Mouse (Mus musculus): ENCODE measurements at regions not wholly inside any gene's neighbourhood (a gene's known extent, or its start where the extent isn't known, plus 50 kb on each side); places are given as distances from the start of the nearest gene placed in this dataset.
A peak's percentile ranks its signal among the peaks of the same experiment; 100 is the strongest.
"Not testable (repeated sequence)": the region's sequence is repeated elsewhere in the genome, so short reads cannot be mapped to it uniquely, and the experiment has no call there.

GRCm38 (mm10) chr11:15027213-15027612 lies 428.1 kb downstream of the Pom121l12 start:
- H3K9me3 ChIP-seq (ENCODE audit: control insufficient read depth, low read length) = no peaks in the 10 kb centered on the region
- H3K4me2 ChIP-seq (ENCODE audit: low read length) = no peak overlapping the region
- no peaks in the 10 kb centered on the region for H3K36me3 ChIP-seq (ENCODE audit: control insufficient read depth, insufficient read depth)
- H3K4me1 ChIP-seq (replicated peaks; ENCODE audit: control insufficient read depth, insufficient read depth, low read length) = no peaks in the 10 kb centered on the region
- no peak overlapping the region for H3K4me3 ChIP-seq (replicated peaks; ENCODE audit: low read length)
- ATAC-seq = peak; percentile 74
- H3K27me3 ChIP-seq (replicated peaks; ENCODE audit: control insufficient read depth, insufficient read depth, low read length) = no peaks in the 10 kb centered on the region
- WGBS = 79% methylated on average over 2 of the region's 2 CpGs
- H3K27ac ChIP-seq (ENCODE audit: low read length) = no peak overlapping the region
- no peak overlapping the region for H3K9ac ChIP-seq (replicated peaks; ENCODE audit: low read depth, low read length)

DNA sequence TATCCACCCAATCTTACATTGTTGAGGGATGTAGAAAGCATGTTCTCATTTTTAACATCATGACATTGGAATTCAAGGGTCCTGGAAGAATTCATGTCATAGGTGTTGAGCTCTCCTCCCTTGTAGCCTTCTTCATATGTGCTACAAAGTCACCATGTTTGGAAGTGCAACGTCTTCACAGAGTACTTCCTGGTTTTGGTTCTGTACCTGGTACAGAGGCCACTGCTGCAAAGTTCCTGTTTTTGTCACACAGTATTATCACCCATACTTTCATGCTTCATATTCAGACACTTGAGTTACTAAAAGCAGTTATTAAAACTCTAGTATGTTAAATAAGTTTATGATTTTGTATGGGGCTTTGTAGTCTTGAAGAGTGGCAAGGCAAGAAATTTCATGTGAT lies 443.1 kb downstream of the Pom121l12 start:
- H3K9ac ChIP-seq (replicated peaks; ENCODE audit: low read depth, low read length) = no peak overlapping the region
- no peaks in the 10 kb centered on the region for H3K4me1 ChIP-seq (replicated peaks; ENCODE audit: control insufficient read depth, insufficient read depth, low read length)
- H3K36me3 ChIP-seq (ENCODE audit: control insufficient read depth, insufficient read depth) = no peaks in the 10 kb centered on the region
- no peaks in the 10 kb centered on the region for H3K9me3 ChIP-seq (ENCODE audit: control insufficient read depth, low read length)
- no peak overlapping the region for H3K27ac ChIP-seq (ENCODE audit: low read length)
- no peak overlapping the region for H3K4me3 ChIP-seq (replicated peaks; ENCODE audit: low read length)
- no peaks in the 10 kb centered on the region for H3K27me3 ChIP-seq (replicated peaks; ENCODE audit: control insufficient read depth, insufficient read depth, low read length)
- no peak overlapping the region for H3K4me2 ChIP-seq (ENCODE audit: low read length)
- no peak for ATAC-seq
- 86% methylated on average over 1 of the region's 1 CpGs for WGBS

DNA sequence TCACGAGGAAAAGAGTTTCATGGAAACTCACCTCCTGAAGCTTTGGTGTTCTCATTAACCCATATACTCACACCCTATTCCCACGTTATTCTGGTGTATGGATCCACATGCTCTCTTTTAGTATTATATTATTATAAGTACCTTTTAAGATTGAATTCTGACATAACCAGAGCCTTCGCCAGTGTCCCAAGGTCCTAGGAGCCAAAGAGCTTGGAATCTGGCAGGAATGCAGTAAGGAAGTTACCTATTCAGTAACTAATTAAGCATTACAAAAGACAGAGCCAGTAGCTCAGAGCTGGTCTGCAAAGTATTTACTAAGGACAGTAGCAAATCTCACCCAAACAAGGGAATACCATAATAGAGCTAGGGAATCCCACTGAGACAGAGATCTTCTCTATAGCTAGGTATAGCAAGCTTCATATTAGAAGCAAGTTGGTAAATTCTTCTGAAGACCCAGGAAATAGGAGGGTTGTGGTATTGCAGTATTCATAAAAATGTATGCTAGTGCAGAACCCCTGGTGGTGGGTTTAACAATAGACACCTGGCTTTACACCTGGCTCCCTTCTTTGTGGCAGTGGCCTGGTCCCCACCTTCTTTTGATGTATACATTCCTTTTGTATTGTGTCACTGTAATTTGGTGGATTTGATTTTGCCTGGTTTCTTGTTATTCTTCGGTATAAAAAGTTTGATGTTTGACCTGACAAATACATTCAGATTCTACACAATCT lies 490.0 kb downstream of the Pom121l12 start:
- H3K9me3 ChIP-seq (ENCODE audit: control insufficient read depth, low read length); H3K27me3 ChIP-seq (replicated peaks; ENCODE audit: control insufficient read depth, insufficient read depth, low read length); H3K27ac ChIP-seq (ENCODE audit: low read length); H3K4me2 ChIP-seq (ENCODE audit: low read length); ATAC-seq; H3K4me1 ChIP-seq (replicated peaks; ENCODE audit: control insufficient read depth, insufficient read depth, low read length); H3K4me3 ChIP-seq (replicated peaks; ENCODE audit: low read length); H3K36me3 ChIP-seq (ENCODE audit: control insufficient read depth, insufficient read depth); H3K9ac ChIP-seq (replicated peaks; ENCODE audit: low read depth, low read length): not testable (repeated sequence)
- WGBS = 78% methylated on average over 4 of the region's 4 CpGs

DNA sequence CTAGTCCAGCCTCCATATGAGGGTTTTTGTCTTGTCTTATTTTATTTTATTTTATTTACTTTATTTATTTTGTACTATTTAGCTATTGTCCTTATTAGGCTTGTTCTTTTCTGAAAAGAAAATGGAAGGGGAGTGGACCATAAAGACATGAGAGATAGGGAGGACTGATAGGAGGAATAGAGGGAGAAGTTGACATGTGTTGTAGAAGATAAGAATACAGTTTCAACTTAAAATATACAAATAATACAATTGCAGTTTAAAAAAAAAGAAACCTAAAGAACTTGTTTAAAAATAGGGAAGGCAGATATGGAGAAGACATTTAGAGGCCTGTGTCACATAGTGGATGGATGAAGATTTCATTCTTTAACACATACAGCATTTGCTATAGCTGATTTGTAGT lies 497.8 kb downstream of the Pom121l12 start:
- H3K36me3 ChIP-seq (ENCODE audit: control insufficient read depth, insufficient read depth) = no peaks in the 10 kb centered on the region
- no peak overlapping the region for H3K4me2 ChIP-seq (ENCODE audit: low read length)
- no peaks in the 10 kb centered on the region for H3K4me1 ChIP-seq (replicated peaks; ENCODE audit: control insufficient read depth, insufficient read depth, low read length)
- H3K27me3 ChIP-seq (replicated peaks; ENCODE audit: control insufficient read depth, insufficient read depth, low read length) = no peaks in the 10 kb centered on the region
- H3K27ac ChIP-seq (ENCODE audit: low read length) = no peak overlapping the region
- no peak overlapping the region for H3K9ac ChIP-seq (replicated peaks; ENCODE audit: low read depth, low read length)
- no peak overlapping the region for H3K4me3 ChIP-seq (replicated peaks; ENCODE audit: low read length)
- no peaks in the 10 kb centered on the region for H3K9me3 ChIP-seq (ENCODE audit: control insufficient read depth, low read length)
- ATAC-seq = no peak

- no peaks in the 10 kb centered on the region for H3K9me3 ChIP-seq (ENCODE audit: control insufficient read depth, low read length)
- no peaks in the 10 kb centered on the region for H3K27me3 ChIP-seq (replicated peaks; ENCODE audit: control insufficient read depth, insufficient read depth, low read length)
- ATAC-seq = no peak
- H3K36me3 ChIP-seq (ENCODE audit: control insufficient read depth, insufficient read depth) = no peaks in the 10 kb centered on the region
- no peak overlapping the region for H3K4me2 ChIP-seq (ENCODE audit: low read length)
- no peaks in the 10 kb centered on the region for H3K4me1 ChIP-seq (replicated peaks; ENCODE audit: control insufficient read depth, insufficient read depth, low read length)
- no peak overlapping the region for H3K9ac ChIP-seq (replicated peaks; ENCODE audit: low read depth, low read length)
- no peak overlapping the region for H3K4me3 ChIP-seq (replicated peaks; ENCODE audit: low read length)
- no peak overlapping the region for H3K27ac ChIP-seq (ENCODE audit: low read length)
- 66% methylated on average over 1 of the region's 1 CpGs for WGBS
Measured at GRCm38 (mm10) chr11:15108046-15108445, 509.0 kb downstream of the Pom121l12 start.

DNA sequence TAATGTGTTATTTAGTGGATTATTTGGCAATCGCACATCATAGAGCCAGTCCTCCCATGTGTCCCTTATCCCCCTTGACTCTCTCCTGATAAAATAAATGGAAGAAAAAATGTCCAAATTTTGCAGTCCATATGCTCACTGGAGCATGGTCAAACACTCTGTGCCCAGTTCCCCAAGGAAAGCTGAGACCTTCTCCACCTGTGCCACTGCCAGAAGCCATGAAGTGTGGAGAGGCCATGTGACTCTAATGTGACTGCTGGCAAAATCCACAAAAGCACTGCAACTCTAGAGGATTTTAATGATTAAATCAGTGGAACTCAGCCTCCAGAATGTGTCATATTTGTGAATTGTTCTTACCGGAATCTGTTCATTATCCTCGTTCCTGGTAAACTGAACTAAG lies 514.5 kb downstream of the Pom121l12 start:
- Histone ChIP-seq H3K4me1 (replicated peaks; ENCODE audit: control insufficient read depth, insufficient read depth, low read length) (no peaks in the 10 kb centered on the region), H3K4me3 (replicated peaks; ENCODE audit: low read length) (no peak overlapping the region), H3K4me2 (ENCODE audit: low read length) (no peak overlapping the region), H3K9me3 (ENCODE audit: control insufficient read depth, low read length) (no peaks in the 10 kb centered on the region), H3K36me3 (ENCODE audit: control insufficient read depth, insufficient read depth) (no peaks in the 10 kb centered on the region), H3K27me3 (replicated peaks; ENCODE audit: control insufficient read depth, insufficient read depth, low read length) (no peaks in the 10 kb centered on the region), H3K9ac (replicated peaks; ENCODE audit: low read depth, low read length) (no peak overlapping the region), H3K27ac (ENCODE audit: low read length) (no peak overlapping the region)
- 84% methylated on average over 3 of the region's 3 CpGs for WGBS
- no peak for ATAC-seq

DNA sequence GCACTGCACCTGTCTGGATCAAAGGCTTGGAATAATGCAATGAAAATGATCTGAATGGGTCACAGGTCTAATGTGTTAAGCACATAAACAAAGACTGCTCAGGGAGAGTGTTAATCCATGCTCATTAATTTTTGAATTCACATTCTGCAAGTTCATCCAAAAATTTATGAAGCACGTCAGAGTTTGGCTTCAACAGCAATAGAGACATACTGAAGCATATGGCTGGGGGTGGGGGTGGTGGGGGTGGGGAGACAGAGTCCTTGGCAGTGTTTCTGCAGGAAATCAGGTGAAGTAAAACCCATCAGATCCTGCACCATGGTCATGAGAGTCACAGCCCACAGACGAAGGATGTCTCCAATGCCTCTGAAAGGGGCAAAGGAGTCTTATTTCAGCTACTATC lies 526.7 kb downstream of the Pom121l12 start:
- Histone ChIP-seq H3K36me3 (ENCODE audit: control insufficient read depth, insufficient read depth) (no peaks in the 10 kb centered on the region), H3K27ac (ENCODE audit: low read length) (no peak overlapping the region), H3K27me3 (replicated peaks; ENCODE audit: control insufficient read depth, insufficient read depth, low read length) (no peaks in the 10 kb centered on the region), H3K9ac (replicated peaks; ENCODE audit: low read depth, low read length) (no peak overlapping the region), H3K4me2 (ENCODE audit: low read length) (no peak overlapping the region), H3K9me3 (ENCODE audit: control insufficient read depth, low read length) (no peaks in the 10 kb centered on the region), H3K4me3 (replicated peaks; ENCODE audit: low read length) (no peak overlapping the region), H3K4me1 (replicated peaks; ENCODE audit: control insufficient read depth, insufficient read depth, low read length) (0 out of 2 replicates have a peak, but pooled peaks cover 3% of the 10 kb centered on the region)
- 34% methylated on average over 2 of the region's 2 CpGs for WGBS
- ATAC-seq = peak; percentile 74

Measured in forebrain, embryonic 16.5 days (tissue).